Mouse (Mus musculus) lung, embryonic 14.5 days (tissue): ENCODE results near the gene Mast4. TPM values are rescaled to one million over a fixed set of nuclear protein-coding genes. Genes with fewer than 3 reads are reported as not detected.

Experiments
- ATAC-seq: fragments of 200-750 bp; cut with Nextera tagmentation; 2 replicates; pipeline ENCODE4 v1.8.0; 2017; ENCODE audit warnings: mild to moderate bottlenecking, moderate TSS enrichment, moderate library complexity; ENCODE audit not compliant: insufficient read depth
- DNase-seq: peaks from one replicate; pipeline ENCODE4 v3.0.0-alpha.2; 2015
- H3K27ac ChIP-seq: fragments of 300-500 bp; sonication (generic); 2 replicates; pipeline ENCODE4 v1.5.1; 2014; ENCODE audit warnings: low read depth, mild to moderate bottlenecking, moderate library complexity
- H3K27me3 ChIP-seq: fragments of 300-500 bp; sonication (generic); 2 replicates; pipeline ENCODE4 v1.6.1; 2014; ENCODE audit warnings: low read length, control low read depth; ENCODE audit not compliant: insufficient read depth
- H3K36me3 ChIP-seq: fragments of 300-500 bp; sonication (generic); 2 replicates; pipeline ENCODE4 v1.6.1; 2014; ENCODE audit warnings: control low read depth; ENCODE audit not compliant: insufficient read depth
- H3K4me1 ChIP-seq: fragments of 300-500 bp; sonication (generic); 2 replicates; pipeline ENCODE4 v1.6.1; 2014; ENCODE audit warnings: antibody characterized with exemption, control low read depth; ENCODE audit not compliant: insufficient read depth
- H3K4me2 ChIP-seq: fragments of 300-500 bp; sonication (generic); 2 replicates; pipeline ENCODE4 v1.6.1; 2014; ENCODE audit warnings: mild to moderate bottlenecking
- H3K4me3 ChIP-seq: fragments of 300-500 bp; sonication (generic); 2 replicates; pipeline ENCODE4 v1.5.1; 2014; ENCODE audit warnings: low read depth, low read length
- H3K9ac ChIP-seq: fragments of 300-500 bp; sonication (generic); 2 replicates; pipeline ENCODE4 v1.6.1; 2014
- H3K9me3 ChIP-seq: fragments of 300-500 bp; sonication (generic); 2 replicates; pipeline ENCODE4 v1.6.1; 2016; ENCODE audit warnings: low read depth, low read length, control low read depth
- CTCF ChIP-seq: IDR thresholded peaks from 2 replicates; pipeline ENCODE4 v1.5.1; 2016; ENCODE audit warnings: antibody characterized with exemption, low read depth
- WGBS: fragments of 180-500 bp; shearing (Covaris S2); extraction: QIAGEN DNeasy Blood & Tissue Kit; methylation state at CpG from one replicate; pipeline ENCODE4 v1.1.7; 2014; 5-methylcytosine and 5-hydroxymethylcytosine counted together
- polyA plus RNA-seq: library from polyadenylated mRNA; unstranded; fragments of >200 nt; fragmentation: Nextera tagmentation; extraction: Ambion mirVana; gene quantifications from 2 replicates; pipeline ENCODE4 v1.2.1, GENCODE M21; 2014

Mast4 gene
- polyA plus RNA-seq, 1 experiment from 2014 or later: 30.8 TPM

DNA sequence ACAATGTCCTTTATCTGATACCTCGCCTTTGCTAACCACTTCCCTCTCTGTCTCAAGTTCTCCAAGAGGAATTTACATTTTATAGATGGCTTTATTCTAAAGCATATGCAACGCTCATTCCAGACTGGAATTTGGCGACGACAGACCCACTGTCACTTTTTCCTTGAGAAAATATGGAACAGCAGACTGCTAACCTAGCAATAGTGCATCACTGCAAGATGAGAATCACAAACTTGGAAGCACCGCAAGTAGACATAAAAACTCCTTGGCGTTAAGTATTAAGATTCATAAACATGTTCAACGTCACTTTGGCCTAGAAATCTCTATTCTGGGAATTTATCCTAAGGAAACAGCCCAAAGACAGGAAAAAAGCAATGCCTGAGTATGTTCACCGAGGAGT is 447.5 kb downstream of the Mast4 start:
- no peak for TF ChIP-seq CTCF
- ATAC-seq (no peak), DNase-seq (no peak)
- no peak overlapping the region for H3K9ac ChIP-seq
- H3K4me3 ChIP-seq: no peak overlapping the region
- no peak overlapping the region for H3K4me2 ChIP-seq
- no peaks in the 10 kb centered on the region for H3K4me1 ChIP-seq
- WGBS: 54% methylated on average over 8 of the region's 8 CpGs
- H3K27ac ChIP-seq: no peak overlapping the region
- H3K36me3 ChIP-seq: no peaks in the 10 kb centered on the region
- H3K9me3 ChIP-seq: no peaks in the 10 kb centered on the region
- H3K27me3 ChIP-seq: no peaks in the 10 kb centered on the region

GRCm38 (mm10) chr13:102886147-102886546 is 448.1 kb downstream of the Mast4 start:
- no peak overlapping the region for H3K4me2 ChIP-seq
- H3K9ac ChIP-seq: no peak overlapping the region
- DNase-seq (no peak), ATAC-seq (no peak)
- H3K4me3 ChIP-seq: no peak overlapping the region
- no peaks in the 10 kb centered on the region for H3K4me1 ChIP-seq
- WGBS: 76% methylated on average over 4 of the region's 4 CpGs
- H3K27ac ChIP-seq: no peak overlapping the region
- TF ChIP-seq CTCF: no peak
- no peaks in the 10 kb centered on the region for H3K9me3 ChIP-seq
- no peaks in the 10 kb centered on the region for H3K36me3 ChIP-seq
- no peaks in the 10 kb centered on the region for H3K27me3 ChIP-seq

DNA sequence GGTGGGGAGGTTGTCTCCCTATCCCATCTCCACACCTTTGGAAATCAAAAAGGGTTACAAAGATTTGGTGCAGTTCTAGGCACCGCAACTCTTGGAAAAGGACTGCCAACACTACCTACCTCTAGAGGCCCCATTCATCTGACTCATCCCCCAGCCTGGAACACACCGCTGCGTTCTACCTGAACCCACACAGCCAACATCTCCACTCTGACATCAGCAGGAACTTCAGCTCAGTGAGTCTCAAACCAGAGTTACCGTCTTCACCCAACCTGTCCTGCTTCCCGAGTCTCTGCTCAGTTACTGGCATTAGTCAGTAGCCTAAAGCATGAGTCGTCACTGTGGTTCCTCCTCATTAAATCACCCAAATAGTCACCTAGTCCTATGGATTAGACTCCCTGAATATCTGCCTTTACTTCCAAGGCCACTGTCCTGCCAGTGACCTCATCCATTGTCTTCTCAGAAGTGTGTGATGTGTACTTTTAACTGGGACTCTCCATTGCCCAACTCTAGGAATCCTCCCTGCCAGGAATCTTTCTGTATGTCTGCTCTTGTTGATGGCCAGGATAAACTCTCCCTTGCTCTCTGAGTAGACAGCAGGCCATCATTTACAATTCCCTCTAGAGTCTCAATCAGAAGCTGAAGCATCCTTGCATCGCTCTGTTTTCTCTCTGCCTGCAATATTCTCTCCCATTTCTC is 453.8 kb downstream of the Mast4 start:
- ATAC-seq (no peak), DNase-seq (no peak)
- Histone ChIP-seq H3K27me3 (no peaks in the 10 kb centered on the region), H3K9me3 (no peaks in the 10 kb centered on the region), H3K36me3 (no peaks in the 10 kb centered on the region), H3K4me1 (peaks cover 9% of the 10 kb centered on the region), H3K4me3 (no peak overlapping the region), H3K27ac (no peak overlapping the region), H3K4me2 (no peak overlapping the region), H3K9ac (no peak overlapping the region)
- no peak for TF ChIP-seq CTCF
- 85% methylated on average over 7 of the region's 7 CpGs for WGBS

GRCm38 (mm10) chr13:102878631-102879030 is 455.7 kb downstream of the Mast4 start:
- Histone ChIP-seq H3K27ac (no peak overlapping the region), H3K4me1 (peaks cover 10% of the 10 kb centered on the region)

GRCm38 (mm10) chr13:102877766-102878325 is 456.5 kb downstream of the Mast4 start:
- H3K9ac ChIP-seq: no peak overlapping the region
- H3K4me2 ChIP-seq: no peak overlapping the region
- H3K36me3 ChIP-seq: no peaks in the 10 kb centered on the region
- ATAC-seq (no peak), DNase-seq (no peak)
- H3K27me3 ChIP-seq: no peaks in the 10 kb centered on the region
- no peak for TF ChIP-seq CTCF
- peaks cover 12% of the 10 kb centered on the region for H3K4me1 ChIP-seq
- 83% methylated on average over 12 of the region's 12 CpGs for WGBS
- no peaks in the 10 kb centered on the region for H3K9me3 ChIP-seq
- no peak overlapping the region for H3K4me3 ChIP-seq
- no peak overlapping the region for H3K27ac ChIP-seq

More at GRCm38 (mm10) chr13:102878631-102879030, 455.7 kb downstream of the Mast4 start:
- 25% methylated on average over 6 of the region's 6 CpGs for WGBS
- Histone ChIP-seq H3K9ac (no peak overlapping the region), H3K36me3 (no peaks in the 10 kb centered on the region), H3K4me2 (no peak overlapping the region), H3K27me3 (no peaks in the 10 kb centered on the region), H3K4me3 (no peak overlapping the region), H3K9me3 (no peaks in the 10 kb centered on the region)
- no peak for TF ChIP-seq CTCF
- DNase-seq (no peak), ATAC-seq (no peak)

DNA sequence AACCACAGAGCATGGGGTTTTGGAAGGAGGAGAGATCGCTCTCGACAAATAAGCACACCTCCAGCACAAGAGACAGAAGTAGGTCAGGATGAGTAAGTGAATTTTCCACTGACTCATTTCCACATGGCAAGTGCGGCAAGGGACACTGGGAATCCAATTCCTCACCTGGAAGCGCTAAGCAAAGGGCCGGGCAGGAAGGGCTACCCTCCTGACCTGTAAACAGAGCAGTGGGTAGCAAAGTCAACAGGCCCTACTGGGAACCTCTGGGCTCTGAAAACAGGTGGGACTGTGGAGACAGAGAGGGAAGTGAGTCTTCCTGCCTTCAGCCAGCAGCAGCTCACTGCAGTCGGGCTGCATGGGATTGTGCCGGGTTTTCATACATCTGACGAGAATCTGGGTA is 457.1 kb downstream of the Mast4 start:
- Histone ChIP-seq H3K4me3 (no peak overlapping the region), H3K27ac (no peak overlapping the region), H3K9me3 (no peaks in the 10 kb centered on the region), H3K36me3 (no peaks in the 10 kb centered on the region), H3K27me3 (no peaks in the 10 kb centered on the region), H3K9ac (no peak overlapping the region), H3K4me2 (no peak overlapping the region), H3K4me1 (peaks cover 12% of the 10 kb centered on the region)
- TF ChIP-seq CTCF: no peak
- DNase-seq: no peak
- ATAC-seq: no peak
- WGBS: 58% methylated on average over 8 of the region's 8 CpGs

DNA sequence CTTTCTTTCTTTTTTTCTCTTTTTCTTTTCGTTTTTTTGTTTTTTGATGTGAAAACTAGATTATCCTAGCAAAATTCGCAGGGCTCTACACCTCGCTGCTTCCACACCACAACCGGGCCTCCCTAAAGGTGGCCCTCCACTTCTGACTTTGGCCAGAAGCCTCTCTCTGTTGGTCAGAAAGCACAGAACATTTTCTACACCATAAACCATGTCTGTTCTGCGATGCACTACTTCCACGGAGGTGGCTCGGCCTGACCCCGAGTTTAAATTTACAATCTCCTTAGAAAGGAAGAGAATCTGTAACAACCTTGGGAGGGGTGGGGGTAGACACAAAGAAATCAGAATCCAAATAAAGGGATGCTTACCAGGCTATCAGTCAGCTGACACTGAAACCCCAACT is 458.8 kb downstream of the Mast4 start:
- ATAC-seq: no peak
- H3K36me3 ChIP-seq: no peaks in the 10 kb centered on the region
- no peak overlapping the region for H3K27ac ChIP-seq
- H3K4me1 ChIP-seq: peaks cover 12% of the 10 kb centered on the region
- no peaks in the 10 kb centered on the region for H3K27me3 ChIP-seq
- TF ChIP-seq CTCF: no peak
- H3K9ac ChIP-seq: no peak overlapping the region
- no peak overlapping the region for H3K4me3 ChIP-seq
- no peak for DNase-seq
- WGBS: 69% methylated on average over 8 of the region's 8 CpGs
- no peak overlapping the region for H3K4me2 ChIP-seq
- H3K9me3 ChIP-seq: no peaks in the 10 kb centered on the region

DNA sequence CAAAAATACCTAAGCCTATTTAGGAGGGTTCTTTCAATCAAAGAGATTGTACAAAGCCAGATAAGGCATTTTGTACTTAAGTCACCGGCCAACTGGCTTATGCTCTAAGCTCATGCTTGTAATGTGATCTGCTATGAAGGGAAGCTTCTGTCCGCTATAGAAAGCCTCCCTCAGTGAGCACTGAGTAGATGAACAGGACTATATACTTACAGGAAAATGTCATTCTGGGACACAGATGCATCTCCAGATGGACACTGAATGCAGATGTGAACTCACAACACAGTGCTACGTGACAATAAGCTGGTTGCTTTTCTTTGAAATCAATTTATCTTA is 459.2 kb downstream of the Mast4 start:
- Histone ChIP-seq H3K4me3 (no peak overlapping the region), H3K9ac (no peak overlapping the region), H3K36me3 (no peaks in the 10 kb centered on the region), H3K4me2 (no peak overlapping the region), H3K9me3 (no peaks in the 10 kb centered on the region), H3K4me1 (peaks cover 12% of the 10 kb centered on the region), H3K27ac (no peak overlapping the region), H3K27me3 (no peaks in the 10 kb centered on the region)
- no peak for TF ChIP-seq CTCF
- DNase-seq: peak; percentile 35
- ATAC-seq: no peak
- 39% methylated on average over 3 of the region's 3 CpGs for WGBS
